Mouse (Mus musculus): ENCODE measurements around the gene Gm16506. TPM values are rescaled to one million over a fixed set of nuclear protein-coding genes. Genes with fewer than 3 reads are reported as not detected.
"Not testable (repeated sequence)": the region's sequence is repeated elsewhere in the genome, so short reads cannot be mapped to it uniquely, and the experiment has no call there.

The Gm16506 gene
- not detected in 2 replicates for polyA plus RNA-seq (2015; fragmentation: Nextera tagmentation; extraction: Ambion mirVana)

DNA sequence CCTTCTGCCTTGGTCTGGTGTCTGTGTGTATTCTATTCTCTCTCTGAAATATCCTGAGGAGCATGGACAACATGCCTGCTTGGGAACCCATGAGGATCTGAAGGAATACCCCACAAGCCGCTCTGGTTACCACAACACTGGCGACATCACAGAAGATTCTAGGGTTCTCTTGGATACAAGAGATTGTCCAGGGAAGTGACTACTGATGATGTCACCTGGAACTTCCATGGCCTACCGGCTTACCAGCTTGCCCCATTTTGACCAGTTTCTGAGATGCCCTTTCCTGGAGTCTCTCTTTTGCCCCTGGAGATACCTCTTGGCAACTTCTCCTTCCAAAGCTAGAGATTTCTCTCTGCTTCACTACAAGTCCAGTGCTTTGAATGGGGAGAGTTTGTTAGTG, at the start of gene Gm16506:
TSS of gene Gm16506 (minus strand) at position 101 of the 400 bp plus-strand sequence.
- not testable (repeated sequence) for ATAC-seq (ENCODE audit: low FRiP score, low read depth); H3K27ac ChIP-seq; H3K4me3 ChIP-seq; H3K36me3 ChIP-seq; H3K4me1 ChIP-seq; H3K9me3 ChIP-seq; H3K27me3 ChIP-seq; H3K9ac ChIP-seq; H3K4me2 ChIP-seq (replicated peaks)
- WGBS = 95% methylated on average over 3 of the region's 3 CpGs

GRCm38 (mm10) chr14:43747566-43747965, 20.3 kb upstream of the Gm16506 start, which contains the start of gene Gm6526:
Gene Gm6526 (plus strand): TSS chr14:43747866.
- ATAC-seq (ENCODE audit: low FRiP score, low read depth); H3K9ac ChIP-seq; H3K4me1 ChIP-seq; H3K36me3 ChIP-seq; H3K27me3 ChIP-seq; H3K4me2 ChIP-seq (replicated peaks); H3K9me3 ChIP-seq; H3K27ac ChIP-seq; H3K4me3 ChIP-seq: not testable (repeated sequence)
- 79% methylated on average over 4 of the region's 4 CpGs for WGBS

DNA sequence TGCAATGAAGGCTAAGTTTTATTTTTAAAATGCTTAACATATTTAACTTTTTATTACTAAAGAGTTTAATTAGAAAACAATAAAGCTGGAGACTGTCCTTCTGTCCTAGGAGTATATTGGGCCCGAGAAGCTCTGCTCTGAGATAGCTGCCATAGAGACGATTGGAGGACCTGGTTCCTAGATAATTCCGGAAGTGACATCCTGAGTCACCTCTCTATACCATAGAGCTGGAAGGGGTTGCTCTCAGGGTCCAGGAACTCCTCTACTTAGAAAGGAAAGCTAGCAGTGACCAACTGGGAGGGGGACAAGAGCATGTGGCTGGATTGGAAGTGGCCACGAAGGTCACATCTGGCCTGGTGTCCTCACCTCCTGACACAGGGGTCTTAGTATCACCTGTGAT, 29.7 kb downstream of the Gm16506 start, which contains the start of gene Gm7324:
TSS of gene Gm7324 (plus strand) at position 208 of the 400 bp plus-strand sequence.
- H3K4me3 ChIP-seq = not testable (repeated sequence)

GRCm38 (mm10) chr14:43677099-43677498, 50.2 kb downstream of the Gm16506 start, which contains the start of gene Gm8165:
Gene Gm8165 (minus strand): TSS chr14:43677199.
- H3K9ac ChIP-seq; H3K4me3 ChIP-seq; H3K36me3 ChIP-seq; H3K4me2 ChIP-seq (replicated peaks); H3K4me1 ChIP-seq; H3K9me3 ChIP-seq; H3K27ac ChIP-seq; H3K27me3 ChIP-seq; ATAC-seq (ENCODE audit: low FRiP score, low read depth): not testable (repeated sequence)
- WGBS = 83% methylated on average over 1 of the region's 2 CpGs

More for the DNA sequence above, 29.7 kb downstream of the Gm16506 start, which contains the start of gene Gm7324:
- not testable (repeated sequence) for H3K27ac ChIP-seq; H3K9ac ChIP-seq; H3K36me3 ChIP-seq; ATAC-seq (ENCODE audit: low FRiP score, low read depth); H3K27me3 ChIP-seq; H3K4me1 ChIP-seq; H3K4me2 ChIP-seq (replicated peaks); H3K9me3 ChIP-seq
- WGBS = 87% methylated on average over 4 of the region's 4 CpGs

Other genes with a start within 250 kb of the Gm16506 start
- gene Gm5799, start 183.9 kb downstream of the Gm16506 start, polyA plus RNA-seq (2015; fragmentation: Nextera tagmentation; extraction: Ambion mirVana) = not detected in 2 replicates
- gene Gm17654, start 148.3 kb downstream of the Gm16506 start, polyA plus RNA-seq (2015; fragmentation: Nextera tagmentation; extraction: Ambion mirVana) = not detected in 2 replicates
- gene Gm10375, start 119.5 kb downstream of the Gm16506 start, polyA plus RNA-seq (2015; fragmentation: Nextera tagmentation; extraction: Ambion mirVana) = not detected in 2 replicates
- gene Gm8165, start 50.3 kb downstream of the Gm16506 start, polyA plus RNA-seq (2015; fragmentation: Nextera tagmentation; extraction: Ambion mirVana) = not detected in 2 replicates
- gene Gm7324, start 29.7 kb downstream of the Gm16506 start, polyA plus RNA-seq (2015; fragmentation: Nextera tagmentation; extraction: Ambion mirVana) = 1.0 and 1.5 TPM in 2 replicates
- not detected in 2 replicates for gene Gm6526, start 20.4 kb upstream of the Gm16506 start, polyA plus RNA-seq (2015; fragmentation: Nextera tagmentation; extraction: Ambion mirVana)
- not detected in 2 replicates for gene Gm8180, start 57.3 kb upstream of the Gm16506 start, polyA plus RNA-seq (2015; fragmentation: Nextera tagmentation; extraction: Ambion mirVana)
- gene Ear1, start 148.0 kb upstream of the Gm16506 start, polyA plus RNA-seq (2015; fragmentation: Nextera tagmentation; extraction: Ambion mirVana) = 0.42 TPM in 1 of 2 replicates, not detected in the other
- gene Ear10, start 196.1 kb upstream of the Gm16506 start, polyA plus RNA-seq (2015; fragmentation: Nextera tagmentation; extraction: Ambion mirVana) = not detected in 2 replicates
- gene Gm8113, start 197.9 kb upstream of the Gm16506 start, polyA plus RNA-seq (2015; fragmentation: Nextera tagmentation; extraction: Ambion mirVana) = 8.4 and 10.2 TPM in 2 replicates
- gene Ang5, start 229.6 kb upstream of the Gm16506 start, polyA plus RNA-seq (2015; fragmentation: Nextera tagmentation; extraction: Ambion mirVana) = not detected in 2 replicates